Mouse (Mus musculus): Measurements from ENCODE around the gene Smad1.

The Smad1 gene

GRCm38 (mm10) chr8:79389074-79389786 lies 10.1 kb downstream of the Smad1 start:
- Histone ChIP-seq H3K36me3 (ENCODE audit: insufficient read depth, low read length) (no peaks in the 10 kb centered on the region), H3K27me3 (ENCODE audit: insufficient read depth, low read length) (no peaks in the 10 kb centered on the region), H3K4me1 (replicated peaks; ENCODE audit: low read depth, low read length) (peaks cover 42% of the 10 kb centered on the region), H3K9me3 (ENCODE audit: low read length) (no peaks in the 10 kb centered on the region), H3K4me3 (replicated peaks; ENCODE audit: low read length) (peak overlapping the region; percentile 50; the same call in 1 of the 2 replicates)
- no peak for TF ChIP-seq POU5F1 (IDR thresholded peaks at IDR 0.05; ENCODE audit: borderline replicate concordance, low read length)
- no peak for TF ChIP-seq NANOG (IDR thresholded peaks at IDR 0.05; ENCODE audit: borderline replicate concordance, low read length)
- TF ChIP-seq CTCF (conservative IDR thresholded peaks at IDR 0.05; ENCODE audit: low read length), result no peak

DNA sequence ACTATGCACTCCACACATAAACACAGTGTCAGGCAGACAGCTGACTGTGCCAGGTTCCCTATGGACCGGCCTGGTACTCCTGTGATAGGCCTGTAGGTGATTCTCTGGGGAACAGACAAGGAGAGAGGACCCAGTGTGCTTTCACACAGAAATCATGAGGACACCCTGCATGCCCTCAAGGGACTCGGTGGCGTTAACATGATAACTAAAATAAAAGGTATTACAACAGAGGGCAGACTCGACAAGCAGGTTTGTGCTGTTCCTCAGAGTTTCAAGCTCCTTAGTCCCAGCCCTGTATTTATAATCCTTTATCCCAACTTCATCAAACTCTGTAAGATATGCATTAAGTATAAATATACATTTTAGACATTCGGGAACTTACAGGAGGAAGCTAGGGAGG lies 12.5 kb downstream of the Smad1 start:
- no peak overlapping the region for H3K4me3 ChIP-seq (replicated peaks; ENCODE audit: low read length)
- no peaks in the 10 kb centered on the region for H3K27me3 ChIP-seq (ENCODE audit: insufficient read depth, low read length)
- TF ChIP-seq CTCF (conservative IDR thresholded peaks at IDR 0.05; ENCODE audit: low read length) (no peak), NANOG (IDR thresholded peaks at IDR 0.05; ENCODE audit: borderline replicate concordance, low read length) (no peak), POU5F1 (IDR thresholded peaks at IDR 0.05; ENCODE audit: borderline replicate concordance, low read length) (no peak)
- H3K9me3 ChIP-seq (ENCODE audit: low read length), result no peaks in the 10 kb centered on the region
- H3K36me3 ChIP-seq (ENCODE audit: insufficient read depth, low read length), result no peaks in the 10 kb centered on the region
- peaks cover 46% of the 10 kb centered on the region for H3K4me1 ChIP-seq (replicated peaks; ENCODE audit: low read depth, low read length)

- TF ChIP-seq POU5F1 (IDR thresholded peaks at IDR 0.05; ENCODE audit: borderline replicate concordance, low read length), result no peak
- TF ChIP-seq NANOG (IDR thresholded peaks at IDR 0.05; ENCODE audit: borderline replicate concordance, low read length), result no peak
- peak; percentile 89 for TF ChIP-seq CTCF (conservative IDR thresholded peaks at IDR 0.05; ENCODE audit: low read length)
- Histone ChIP-seq H3K4me1 (replicated peaks; ENCODE audit: low read depth, low read length) (peaks cover 45% of the 10 kb centered on the region), H3K9me3 (ENCODE audit: low read length) (no peaks in the 10 kb centered on the region), H3K27me3 (ENCODE audit: insufficient read depth, low read length) (no peaks in the 10 kb centered on the region), H3K4me3 (replicated peaks; ENCODE audit: low read length) (no peak overlapping the region), H3K36me3 (ENCODE audit: insufficient read depth, low read length) (no peaks in the 10 kb centered on the region)
Measured at GRCm38 (mm10) chr8:79386358-79386757, 13.0 kb downstream of the Smad1 start.

- Histone ChIP-seq H3K9me3 (ENCODE audit: low read length) (no peaks in the 10 kb centered on the region), H3K27me3 (ENCODE audit: insufficient read depth, low read length) (no peaks in the 10 kb centered on the region), H3K36me3 (ENCODE audit: insufficient read depth, low read length) (no peaks in the 10 kb centered on the region), H3K4me1 (replicated peaks; ENCODE audit: low read depth, low read length) (peaks cover 48% of the 10 kb centered on the region), H3K4me3 (replicated peaks; ENCODE audit: low read length) (no peak overlapping the region)
- no peak for TF ChIP-seq NANOG (IDR thresholded peaks at IDR 0.05; ENCODE audit: borderline replicate concordance, low read length)
- no peak for TF ChIP-seq CTCF (conservative IDR thresholded peaks at IDR 0.05; ENCODE audit: low read length)
- no peak for TF ChIP-seq POU5F1 (IDR thresholded peaks at IDR 0.05; ENCODE audit: borderline replicate concordance, low read length)
Measured at GRCm38 (mm10) chr8:79384276-79385271, 14.7 kb downstream of the Smad1 start.

DNA sequence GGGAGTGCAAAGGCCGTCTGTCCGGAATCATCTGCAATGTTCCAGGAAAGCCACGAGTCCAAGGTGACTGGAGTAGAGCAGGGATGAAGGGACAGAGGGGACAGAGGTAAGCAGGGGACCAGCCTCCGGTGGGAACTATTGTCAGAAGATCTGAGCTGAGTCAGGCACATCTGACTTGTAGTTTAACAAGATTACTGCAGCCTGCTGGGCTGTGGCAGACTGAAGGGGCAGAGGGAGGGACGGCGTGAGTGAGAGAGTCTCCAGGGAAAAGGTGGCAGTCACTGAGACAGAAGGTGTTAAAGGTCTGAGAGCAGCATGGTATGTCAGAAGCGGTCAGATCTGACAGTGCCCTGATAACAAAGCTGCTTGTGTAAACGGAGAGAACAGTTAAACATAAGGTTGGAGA lies 16.5 kb downstream of the Smad1 start:
- Histone ChIP-seq H3K4me3 (replicated peaks; ENCODE audit: low read length) (no peak overlapping the region), H3K27me3 (ENCODE audit: insufficient read depth, low read length) (no peaks in the 10 kb centered on the region), H3K9me3 (ENCODE audit: low read length) (no peaks in the 10 kb centered on the region), H3K4me1 (replicated peaks; ENCODE audit: low read depth, low read length) (peaks cover 40% of the 10 kb centered on the region), H3K36me3 (ENCODE audit: insufficient read depth, low read length) (no peaks in the 10 kb centered on the region)
- no peak for TF ChIP-seq CTCF (conservative IDR thresholded peaks at IDR 0.05; ENCODE audit: low read length)
- no peak for TF ChIP-seq NANOG (IDR thresholded peaks at IDR 0.05; ENCODE audit: borderline replicate concordance, low read length)
- TF ChIP-seq POU5F1 (IDR thresholded peaks at IDR 0.05; ENCODE audit: borderline replicate concordance, low read length), result no peak

- TF ChIP-seq CTCF (conservative IDR thresholded peaks at IDR 0.05; ENCODE audit: low read length), result no peak
- TF ChIP-seq NANOG (IDR thresholded peaks at IDR 0.05; ENCODE audit: borderline replicate concordance, low read length), result no peak
- TF ChIP-seq POU5F1 (IDR thresholded peaks at IDR 0.05; ENCODE audit: borderline replicate concordance, low read length), result no peak
- peaks cover 32% of the 10 kb centered on the region for H3K4me1 ChIP-seq (replicated peaks; ENCODE audit: low read depth, low read length)
- no peak overlapping the region for H3K4me3 ChIP-seq (replicated peaks; ENCODE audit: low read length)
- no peaks in the 10 kb centered on the region for H3K9me3 ChIP-seq (ENCODE audit: low read length)
- peaks cover 3% of the 10 kb centered on the region for H3K36me3 ChIP-seq (ENCODE audit: insufficient read depth, low read length)
- H3K27me3 ChIP-seq (ENCODE audit: insufficient read depth, low read length), result no peaks in the 10 kb centered on the region
Measured at GRCm38 (mm10) chr8:79381771-79382170, 17.5 kb downstream of the Smad1 start.

GRCm38 (mm10) chr8:79380386-79380785 lies 18.9 kb downstream of the Smad1 start:
- no peak overlapping the region for H3K4me3 ChIP-seq (replicated peaks; ENCODE audit: low read length)
- no peaks in the 10 kb centered on the region for H3K9me3 ChIP-seq (ENCODE audit: low read length)
- TF ChIP-seq POU5F1 (IDR thresholded peaks at IDR 0.05; ENCODE audit: borderline replicate concordance, low read length), result no peak
- TF ChIP-seq CTCF (conservative IDR thresholded peaks at IDR 0.05; ENCODE audit: low read length), result no peak

DNA sequence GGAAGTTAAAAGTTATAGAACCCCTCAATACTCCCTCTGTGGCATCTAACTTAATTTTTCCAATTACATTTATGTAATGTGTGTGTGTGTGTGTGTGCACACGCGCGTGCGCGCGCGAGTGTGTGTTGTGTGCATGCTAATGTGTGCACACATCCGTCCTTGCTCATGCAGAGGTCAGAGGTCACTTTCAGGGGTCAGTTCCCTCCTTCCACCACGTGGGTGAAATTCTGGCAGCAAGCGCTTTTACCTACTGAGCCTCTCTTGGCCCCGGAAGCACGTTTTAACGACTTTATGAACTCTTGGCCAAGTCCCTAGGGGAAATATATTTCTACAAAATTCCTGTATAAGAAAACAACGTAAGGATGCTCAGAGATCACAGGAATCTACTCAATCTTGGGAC lies 19.3 kb downstream of the Smad1 start:
- Histone ChIP-seq H3K4me1 (replicated peaks; ENCODE audit: low read depth, low read length) (peaks cover 23% of the 10 kb centered on the region; the same call in 1 of the 2 replicates), H3K9me3 (ENCODE audit: low read length) (no peaks in the 10 kb centered on the region), H3K36me3 (ENCODE audit: insufficient read depth, low read length) (peaks cover 5% of the 10 kb centered on the region), H3K27me3 (ENCODE audit: insufficient read depth, low read length) (no peaks in the 10 kb centered on the region), H3K4me3 (replicated peaks; ENCODE audit: low read length) (no peak overlapping the region)
- TF ChIP-seq CTCF (conservative IDR thresholded peaks at IDR 0.05; ENCODE audit: low read length), result no peak
- TF ChIP-seq POU5F1 (IDR thresholded peaks at IDR 0.05; ENCODE audit: borderline replicate concordance, low read length), result no peak
- no peak for TF ChIP-seq NANOG (IDR thresholded peaks at IDR 0.05; ENCODE audit: borderline replicate concordance, low read length)

More at GRCm38 (mm10) chr8:79380386-79380785, 18.9 kb downstream of the Smad1 start:
- no peaks in the 10 kb centered on the region for H3K27me3 ChIP-seq (ENCODE audit: insufficient read depth, low read length)
- peaks cover 27% of the 10 kb centered on the region for H3K4me1 ChIP-seq (replicated peaks; ENCODE audit: low read depth, low read length)
- H3K36me3 ChIP-seq (ENCODE audit: insufficient read depth, low read length), result peaks cover 5% of the 10 kb centered on the region

All from E14TG2a.4 (cell line).